Mouse (Mus musculus) ES-E14 (cell line): ENCODE results near the gene Itga1.

Experiments
- CHD2 ChIP-seq: IDR thresholded peaks from 2 replicates; pipeline ENCODE4 v1.6.1; 2014; ENCODE audit warnings: mild to moderate bottlenecking, low read depth, low read length, inconsistent platforms
- HCFC1 ChIP-seq: IDR thresholded peaks from 2 replicates; pipeline ENCODE4 v1.6.1; 2012; ENCODE audit warnings: low read length, inconsistent platforms, borderline replicate concordance; ENCODE audit not compliant: insufficient read depth
- MAFK ChIP-seq: IDR thresholded peaks from 2 replicates; pipeline ENCODE4 v1.6.1; 2014; ENCODE audit warnings: mild to moderate bottlenecking, low read depth, low read length, inconsistent platforms; ENCODE audit not compliant: insufficient read depth
- ZC3H11A ChIP-seq: IDR thresholded peaks from 2 replicates; pipeline ENCODE4 v1.6.1; 2012; ENCODE audit warnings: low read depth, mild to moderate bottlenecking, inconsistent platforms, low read length, borderline replicate concordance
- ZNF384 ChIP-seq: IDR thresholded peaks from 2 replicates; pipeline ENCODE4 v1.6.1; 2012; ENCODE audit warnings: low read depth, low read length, inconsistent platforms

GRCm38 (mm10) chr13:115090977-115091445 is 10.8 kb downstream of the Itga1 start:
- no peak for TF ChIP-seq HCFC1
- no peak for TF ChIP-seq ZNF384
- no peak for TF ChIP-seq CHD2
- TF ChIP-seq ZC3H11A, result no peak
- TF ChIP-seq MAFK, result no peak
